Mouse (Mus musculus) thymus, adult 2 months (tissue): ENCODE measurements around the gene Mgp. TPM values are rescaled to one million over a fixed set of nuclear protein-coding genes. Genes with fewer than 3 reads are reported as not detected.

Experiments
- DNase-seq: peaks from one replicate; pipeline ENCODE4 v3.0.0; 2021
- H3K27ac ChIP-seq: fragments of 200-500 bp; 2 replicates; pipeline ENCODE4 v1.5.1; 2012; ENCODE audit warnings: low read length, control low read depth; ENCODE audit not compliant: control insufficient read depth, insufficient read depth
- H3K27me3 ChIP-seq: fragments of 200-500 bp; 2 replicates; pipeline ENCODE4 v1.6.1; 2012; ENCODE audit warnings: mild to moderate bottlenecking, low read length, moderate library complexity, mixed read lengths; ENCODE audit not compliant: control insufficient read depth, insufficient read depth
- H3K36me3 ChIP-seq: fragments of 200-500 bp; 2 replicates; pipeline ENCODE4 v1.6.1; 2012; ENCODE audit warnings: mild to moderate bottlenecking, low read length, moderate library complexity; ENCODE audit not compliant: control insufficient read depth, insufficient read depth
- H3K4me1 ChIP-seq: fragments of 200-500 bp; replicated peaks from 2 replicates; pipeline ENCODE4 v1.6.1; 2012; ENCODE audit warnings: low read length; ENCODE audit not compliant: control insufficient read depth, insufficient read depth
- H3K4me3 ChIP-seq: fragments of 200-500 bp; 2 replicates; pipeline ENCODE4 v1.5.1; 2012; ENCODE audit warnings: mild to moderate bottlenecking, low read length, control low read depth, moderate library complexity; ENCODE audit not compliant: control insufficient read depth, insufficient read depth
- CTCF ChIP-seq: fragments of 200-500 bp; IDR thresholded peaks from 2 replicates; pipeline ENCODE4 v1.5.1; 2012; ENCODE audit warnings: mild to moderate bottlenecking, control low read depth, low read length, moderate library complexity, borderline replicate concordance; ENCODE audit not compliant: control insufficient read depth, poor library complexity, insufficient read depth; ENCODE audit errors: extremely low read depth
- POLR2A ChIP-seq: fragments of 200-500 bp; IDR thresholded peaks from 2 replicates; pipeline ENCODE4 v1.6.1; 2012; ENCODE audit warnings: mild to moderate bottlenecking, low read length, control low read depth, moderate library complexity; ENCODE audit not compliant: control insufficient read depth, poor library complexity, insufficient read depth; ENCODE audit errors: extremely low read depth
- WGBS: fragments of 180-500 bp; shearing (Covaris S2); methylation state at CpG from one replicate; pipeline ENCODE4 v1.1.7; 2018; 5-methylcytosine and 5-hydroxymethylcytosine counted together
- polyA plus RNA-seq: library from polyadenylated mRNA; depleted of rRNA; stranded (reverse); fragments of >200 nt; gene quantifications from 2 replicates; pipeline ENCODE4 v1.2.3, GENCODE M21; 2012

Gene Mgp
- polyA plus RNA-seq, 1 experiment, result 274 TPM

DNA sequence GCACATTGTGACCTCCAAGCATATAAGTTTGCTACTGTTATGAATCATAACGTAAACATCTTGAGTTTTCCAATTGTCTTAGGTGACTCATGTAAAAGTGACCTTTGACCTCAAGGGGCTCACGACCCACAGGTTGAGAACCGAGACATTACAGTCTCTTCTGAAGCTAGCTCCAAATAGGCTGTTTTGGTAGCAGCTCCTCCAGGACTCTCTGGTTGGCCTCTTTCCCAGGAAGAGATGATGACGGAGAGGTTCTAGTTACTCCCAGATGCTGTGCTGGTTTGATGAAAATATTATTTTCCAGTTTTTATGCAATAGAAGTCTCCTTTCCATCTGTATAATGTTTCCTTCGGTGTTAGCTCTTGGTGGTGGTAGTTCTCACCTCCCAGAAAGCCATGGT, 6.7 kb downstream of the Mgp start:
- H3K36me3 ChIP-seq, result no peaks in the 10 kb centered on the region
- no peak overlapping the region for H3K4me3 ChIP-seq
- H3K4me1 ChIP-seq, result peaks cover 3% of the 10 kb centered on the region; the same call in 1 of the 2 replicates
- TF ChIP-seq POLR2A (no peak), CTCF (no peak)
- no peaks in the 10 kb centered on the region for H3K27me3 ChIP-seq
- no peak overlapping the region for H3K27ac ChIP-seq
- WGBS, result 92% methylated on average over 5 of the region's 5 CpGs
- DNase-seq, result no peak

DNA sequence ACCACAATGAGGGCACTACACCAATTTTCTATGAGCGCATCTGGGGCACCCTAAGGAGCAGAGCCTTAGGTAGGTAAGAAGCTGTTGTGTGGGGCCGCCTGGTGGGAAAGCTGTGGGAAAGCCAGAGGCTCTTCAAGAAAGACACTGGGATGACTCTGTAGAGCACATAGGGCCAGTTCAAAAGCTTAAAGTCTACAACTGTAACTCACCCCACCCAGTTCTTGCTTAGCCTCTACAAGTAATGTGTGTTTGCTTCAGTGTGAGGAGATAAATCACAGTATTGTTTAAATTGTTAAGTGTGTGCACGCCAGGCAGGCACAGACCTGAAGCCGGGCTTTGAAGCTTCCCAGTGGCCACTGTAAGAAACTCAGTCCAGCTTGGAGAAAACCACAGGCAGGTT, 9.5 kb downstream of the Mgp start:
- no peak for DNase-seq
- no peaks in the 10 kb centered on the region for H3K36me3 ChIP-seq
- TF ChIP-seq CTCF (no peak), POLR2A (no peak)
- H3K4me1 ChIP-seq, result no peaks in the 10 kb centered on the region
- WGBS, result 96% methylated on average over 4 of the region's 4 CpGs
- no peak overlapping the region for H3K27ac ChIP-seq
- no peaks in the 10 kb centered on the region for H3K27me3 ChIP-seq
- H3K4me3 ChIP-seq, result no peak overlapping the region

GRCm38 (mm10) chr6:136865360-136865759, 10.3 kb downstream of the Mgp start:
- Histone ChIP-seq H3K27me3 (no peaks in the 10 kb centered on the region), H3K4me1 (no peaks in the 10 kb centered on the region), H3K27ac (no peak overlapping the region), H3K4me3 (no peak overlapping the region), H3K36me3 (no peaks in the 10 kb centered on the region)
- no peak for DNase-seq
- 91% methylated on average over 5 of the region's 5 CpGs for WGBS
- TF ChIP-seq CTCF (no peak), POLR2A (no peak)

DNA sequence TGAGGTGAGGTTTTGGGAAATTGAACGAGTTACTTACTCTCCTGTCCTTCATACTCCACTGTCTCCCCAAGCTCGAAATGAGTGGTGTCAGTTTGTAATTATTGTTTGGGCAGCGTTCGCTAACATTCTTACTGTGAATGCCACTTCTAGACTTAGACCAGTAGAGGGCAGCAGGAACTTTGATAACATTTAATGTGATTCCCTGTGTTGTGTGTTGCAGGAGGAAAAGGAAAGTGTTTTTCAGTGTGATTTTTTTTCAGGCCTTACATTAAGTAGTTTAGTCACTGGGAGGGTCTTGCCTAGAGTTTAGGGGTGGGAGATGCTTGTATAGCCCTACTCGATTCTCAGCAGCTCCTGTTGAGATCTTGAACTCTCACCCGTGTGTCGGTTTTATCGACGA, 14.6 kb downstream of the Mgp start:
- Histone ChIP-seq H3K4me1 (peaks cover 15% of the 10 kb centered on the region), H3K36me3 (no peaks in the 10 kb centered on the region), H3K27ac (no peak overlapping the region), H3K27me3 (no peaks in the 10 kb centered on the region), H3K4me3 (no peak overlapping the region)
- WGBS, result 45% methylated on average over 9 of the region's 9 CpGs
- TF ChIP-seq CTCF (no peak), POLR2A (no peak)
- peak; percentile 29 for DNase-seq

- H3K27ac ChIP-seq, result no peak overlapping the region
- H3K4me1 ChIP-seq, result peaks cover 33% of the 10 kb centered on the region
- TF ChIP-seq CTCF (no peak), POLR2A (no peak)
- no peaks in the 10 kb centered on the region for H3K27me3 ChIP-seq
- 84% methylated on average over 8 of the region's 8 CpGs for WGBS
- DNase-seq, result no peak
- no peak overlapping the region for H3K4me3 ChIP-seq
- H3K36me3 ChIP-seq, result no peaks in the 10 kb centered on the region
Measured at GRCm38 (mm10) chr6:136858420-136858819, 17.2 kb downstream of the Mgp start.

DNA sequence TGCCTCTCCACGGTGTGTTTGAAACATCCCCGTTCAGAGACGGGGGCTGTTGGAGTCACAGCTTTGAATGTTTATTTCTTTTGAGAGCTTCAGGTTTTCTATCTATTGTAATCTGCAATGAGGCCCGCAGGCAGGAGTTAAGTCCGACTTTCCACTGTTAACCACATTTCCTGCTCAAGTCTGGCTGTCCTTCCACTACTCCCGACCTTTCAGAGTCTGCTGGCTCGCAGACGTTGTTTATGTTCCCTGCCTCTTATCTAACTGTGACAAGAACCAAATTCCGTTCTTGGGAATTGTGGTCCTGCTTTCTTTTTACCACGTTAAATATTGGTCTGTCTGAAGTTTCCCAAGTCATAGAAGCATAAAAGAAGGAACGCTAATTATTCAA, 17.8 kb downstream of the Mgp start:
- no peak for TF ChIP-seq CTCF
- TF ChIP-seq POLR2A, result no peak
- WGBS, result 10% methylated on average over 11 of the region's 11 CpGs
- no peak for DNase-seq
- Histone ChIP-seq H3K36me3 (no peaks in the 10 kb centered on the region), H3K27ac (peak overlapping the region; percentile 91), H3K4me1 (peaks cover 34% of the 10 kb centered on the region), H3K27me3 (no peaks in the 10 kb centered on the region), H3K4me3 (peak overlapping the region; percentile 61; the same call in 1 of the 2 replicates)

- Histone ChIP-seq H3K36me3 (no peaks in the 10 kb centered on the region), H3K27me3 (no peaks in the 10 kb centered on the region)
- under 1% methylated on average over 18 of the region's 18 CpGs for WGBS
Measured at GRCm38 (mm10) chr6:136857186-136857872, 18.3 kb downstream of the Mgp start, which contains the start of gene Art4. TSS of gene Art4 (minus strand) at chr6:136857733.

More at GRCm38 (mm10) chr6:136857186-136857872, 18.3 kb downstream of the Mgp start, which contains the start of gene Art4:
- Histone ChIP-seq H3K27ac (peak within 1 kb of the TSS; percentile 91), H3K4me3 (peak within 1 kb of the TSS; percentile 61), H3K4me1 (peaks cover 39% of the 10 kb centered on the region)
- DNase-seq, result peak; percentile 64
- TF ChIP-seq CTCF, result no peak
- TF ChIP-seq POLR2A, result 0 out of 2 replicates have a peak, but pooled peaks have one; percentile 50
